Mouse (Mus musculus): ENCODE results near the gene Crisp3. TPM values are rescaled to one million over a fixed set of nuclear protein-coding genes. Genes with fewer than 3 reads are reported as not detected.

Gene Crisp3
- polyA plus RNA-seq, 1 experiment from 2014 or later = not detected

Other genes starting within 250 kb of the Crisp3 start
- not detected in 2 replicates for gene AC192777.2, start 146.8 kb downstream of the Crisp3 start, polyA plus RNA-seq (2015; fragmentation: Nextera tagmentation; extraction: Ambion mirVana)
- gene Pgk2, start 33.6 kb downstream of the Crisp3 start, polyA plus RNA-seq (2015; fragmentation: Nextera tagmentation; extraction: Ambion mirVana) = not detected in 2 replicates
- not detected in 2 replicates for gene Crisp1, start 76.9 kb upstream of the Crisp3 start, polyA plus RNA-seq (2015; fragmentation: Nextera tagmentation; extraction: Ambion mirVana)